Mouse (Mus musculus): ENCODE results near the gene Foxp1. TPM values are rescaled to one million over a fixed set of nuclear protein-coding genes. Genes with fewer than 3 reads are reported as not detected.

The Foxp1 gene
- total RNA-seq, 1 experiment from 2014 or later: 77.4 TPM

- ATAC-seq (replicated peaks; ENCODE audit: low read depth, poor library complexity, severe bottlenecking): no peak
These were observed 318.3 kb downstream of the Foxp1 start for GRCm38 (mm10) chr6:99204052-99204779.

- no peak for ATAC-seq (replicated peaks; ENCODE audit: low read depth, poor library complexity, severe bottlenecking)
These were observed 319.3 kb downstream of the Foxp1 start for GRCm38 (mm10) chr6:99203231-99203630.

GRCm38 (mm10) chr6:99202781-99203180 lies 319.7 kb downstream of the Foxp1 start:
- ATAC-seq (replicated peaks; ENCODE audit: low read depth, poor library complexity, severe bottlenecking): no peak

- ATAC-seq (replicated peaks; ENCODE audit: low read depth, poor library complexity, severe bottlenecking): no peak
These were observed 321.2 kb downstream of the Foxp1 start for GRCm38 (mm10) chr6:99201271-99201705.

- ATAC-seq (replicated peaks; ENCODE audit: low read depth, poor library complexity, severe bottlenecking): no peak
These were observed 321.9 kb downstream of the Foxp1 start for GRCm38 (mm10) chr6:99200656-99201055.

- peak; percentile 83 for ATAC-seq (replicated peaks; ENCODE audit: low read depth, poor library complexity, severe bottlenecking)
These were observed 323.2 kb downstream of the Foxp1 start for GRCm38 (mm10) chr6:99199277-99199676.

GRCm38 (mm10) chr6:99193697-99194096 lies 328.8 kb downstream of the Foxp1 start:
- peak; percentile 76 for ATAC-seq (replicated peaks; ENCODE audit: low read depth, poor library complexity, severe bottlenecking)

- no peak for ATAC-seq (replicated peaks; ENCODE audit: low read depth, poor library complexity, severe bottlenecking)
These were observed 330.8 kb downstream of the Foxp1 start for GRCm38 (mm10) chr6:99191636-99192137.

- ATAC-seq (replicated peaks; ENCODE audit: low read depth, poor library complexity, severe bottlenecking): 0 out of 2 replicates have a peak, but pooled peaks have one; percentile 19
These were observed 331.4 kb downstream of the Foxp1 start for GRCm38 (mm10) chr6:99191041-99191635.

- ATAC-seq (replicated peaks; ENCODE audit: low read depth, poor library complexity, severe bottlenecking): no peak
These were observed 332.6 kb downstream of the Foxp1 start for GRCm38 (mm10) chr6:99189967-99190366.

GRCm38 (mm10) chr6:99188366-99189216 lies 333.9 kb downstream of the Foxp1 start:
- ATAC-seq (replicated peaks; ENCODE audit: low read depth, poor library complexity, severe bottlenecking): peak; percentile 37; the same call in 1 of the 2 replicates

GRCm38 (mm10) chr6:99187914-99188313 lies 334.6 kb downstream of the Foxp1 start:
- ATAC-seq (replicated peaks; ENCODE audit: low read depth, poor library complexity, severe bottlenecking): peak; percentile 19; the same call in 1 of the 2 replicates

GRCm38 (mm10) chr6:99187415-99187814 lies 335.1 kb downstream of the Foxp1 start:
- ATAC-seq (replicated peaks; ENCODE audit: low read depth, poor library complexity, severe bottlenecking): no peak

GRCm38 (mm10) chr6:99186569-99186968 lies 336.0 kb downstream of the Foxp1 start:
- no peak for ATAC-seq (replicated peaks; ENCODE audit: low read depth, poor library complexity, severe bottlenecking)

GRCm38 (mm10) chr6:99185797-99186196 lies 336.7 kb downstream of the Foxp1 start:
- ATAC-seq (replicated peaks; ENCODE audit: low read depth, poor library complexity, severe bottlenecking): no peak; the same call in 1 of the 2 replicates

GRCm38 (mm10) chr6:99184051-99184450 lies 338.5 kb downstream of the Foxp1 start:
- ATAC-seq (replicated peaks; ENCODE audit: low read depth, poor library complexity, severe bottlenecking): no peak

GRCm38 (mm10) chr6:99182777-99183176 lies 339.7 kb downstream of the Foxp1 start:
- no peak for ATAC-seq (replicated peaks; ENCODE audit: low read depth, poor library complexity, severe bottlenecking)

- ATAC-seq (replicated peaks; ENCODE audit: low read depth, poor library complexity, severe bottlenecking): no peak
These were observed 346.3 kb downstream of the Foxp1 start for GRCm38 (mm10) chr6:99176216-99176615.

- ATAC-seq (replicated peaks; ENCODE audit: low read depth, poor library complexity, severe bottlenecking): peak; percentile 10; the same call in 1 of the 2 replicates
These were observed 347.1 kb downstream of the Foxp1 start for GRCm38 (mm10) chr6:99175377-99175776.

GRCm38 (mm10) chr6:99173902-99174210 lies 348.7 kb downstream of the Foxp1 start:
- ATAC-seq (replicated peaks; ENCODE audit: low read depth, poor library complexity, severe bottlenecking): no peak

All from common myeloid progenitor, adult 5-6 weeks (primary cell).